Mouse (Mus musculus): ENCODE measurements around the gene Nhej1. TPM values are rescaled to one million over a fixed set of nuclear protein-coding genes. Genes with fewer than 3 reads are reported as not detected.

Nhej1 gene
- 8.3 and 10.0 TPM in 2 replicates for polyA plus RNA-seq (2015; fragmentation: Nextera tagmentation; extraction: Ambion mirVana)

DNA sequence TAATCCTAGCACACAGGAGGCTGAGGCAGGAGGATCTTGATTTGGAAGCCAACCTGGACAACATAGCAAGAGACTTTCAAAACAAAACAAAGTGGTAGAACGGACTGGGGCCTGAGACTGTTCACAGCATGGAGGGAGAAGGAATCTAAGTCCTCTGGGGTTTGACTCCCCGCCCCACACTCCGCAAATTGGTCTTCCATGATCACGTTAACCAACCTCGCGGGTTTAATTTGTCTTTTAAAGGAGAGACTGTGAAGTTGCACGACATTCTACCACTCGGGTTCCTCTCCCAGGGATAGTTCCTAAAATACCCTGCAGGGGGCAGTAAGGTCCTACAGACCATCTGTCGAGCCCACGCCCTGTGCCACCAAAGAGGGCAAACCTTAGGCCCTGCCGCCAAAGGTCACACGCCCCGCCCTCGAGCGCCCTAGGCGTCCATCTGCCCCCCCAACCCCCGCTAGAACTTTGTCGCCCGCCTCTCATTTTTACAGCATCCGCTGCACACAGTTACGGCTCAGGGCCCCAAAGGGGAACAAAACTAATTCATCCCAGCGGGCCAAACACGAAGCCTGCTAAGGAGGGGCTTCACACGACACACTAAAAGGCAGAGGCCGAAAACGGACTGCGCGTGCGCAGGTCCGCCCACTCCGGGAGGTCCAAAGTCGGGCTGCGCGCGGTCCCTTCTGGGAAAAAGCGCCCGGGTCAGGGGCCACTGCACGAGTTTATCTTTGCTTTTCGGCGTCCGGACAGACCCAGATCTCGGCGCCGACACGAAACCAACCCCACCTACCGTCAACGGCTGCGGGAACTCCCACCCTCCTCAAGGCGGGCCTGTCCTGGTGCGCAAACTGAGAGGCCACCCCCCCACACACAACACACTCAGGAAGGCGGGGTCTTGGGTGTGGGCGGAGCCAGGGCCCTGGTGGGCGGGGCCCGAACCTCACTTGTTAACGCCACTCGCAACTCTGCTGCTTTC is at the start of gene Nhej1:
Gene Nhej1 (minus strand): TSS at position 855 of the 976 bp plus-strand sequence.
- Histone ChIP-seq H3K9me3 (no peaks in the 10 kb centered on the region), H3K27me3 (peaks cover 5% of the 10 kb centered on the region; the same call in 1 of the 2 replicates), H3K9ac (peak within 1 kb of the TSS; percentile 62), H3K36me3 (no peaks in the 10 kb centered on the region), H3K27ac (peak within 1 kb of the TSS; percentile 90), H3K4me2 (peak within 1 kb of the TSS; percentile 52), H3K4me3 (peak within 1 kb of the TSS; percentile 50), H3K4me1 (replicated peaks) (peaks cover 9% of the 10 kb centered on the region)
- 1% methylated on average over 56 of the region's 56 CpGs for WGBS
- ATAC-seq (ENCODE audit: low FRiP score), result peak; percentile 96

DNA sequence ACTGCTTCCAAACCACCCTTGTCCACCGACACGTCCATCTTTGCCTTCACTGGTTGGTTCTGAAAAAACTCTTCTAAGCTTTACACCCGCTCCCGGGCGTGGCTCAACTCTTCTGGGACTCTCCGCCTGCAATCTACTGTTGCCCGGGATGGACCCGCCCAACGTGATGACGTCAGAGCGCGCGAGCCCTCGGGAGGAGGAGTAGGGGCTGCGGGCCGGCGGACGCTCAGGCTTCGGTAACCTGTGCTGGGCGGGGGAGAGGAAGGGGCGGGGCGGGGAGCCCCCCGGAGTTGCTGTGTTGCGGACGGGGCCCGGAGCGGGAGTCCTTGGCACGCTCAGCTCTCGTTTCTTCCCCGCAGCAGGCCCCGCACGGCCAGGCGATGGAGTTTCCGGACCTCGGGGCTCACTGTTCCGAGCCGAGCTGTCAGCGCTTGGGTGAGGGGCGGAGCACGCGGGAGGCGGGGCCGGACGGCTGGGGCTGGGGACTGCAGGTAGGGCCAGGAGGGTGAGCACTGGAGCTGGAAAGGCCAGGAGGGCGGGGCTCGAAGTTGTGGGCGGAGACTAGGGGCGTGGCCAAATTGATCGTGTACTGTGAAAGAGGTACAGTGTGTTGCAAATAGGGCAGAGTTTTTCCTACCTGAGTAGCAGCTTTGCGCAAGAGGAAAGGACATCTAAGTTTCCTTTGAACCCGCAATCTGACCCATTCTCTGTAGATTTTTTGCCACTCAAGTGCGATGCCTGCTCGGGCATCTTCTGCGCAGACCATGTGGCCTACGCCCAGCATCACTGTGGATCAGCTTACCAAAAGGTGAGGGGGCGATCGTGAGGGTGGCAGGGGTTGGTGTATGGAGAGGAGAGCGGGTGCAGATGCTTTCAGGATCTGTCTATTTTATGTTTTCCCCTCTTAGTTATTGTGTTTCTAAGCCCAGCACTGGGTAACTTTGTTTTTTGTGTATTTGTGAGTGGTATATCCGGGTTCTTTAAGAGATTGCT is 43.8 kb upstream of the Nhej1 start, which contains the start of gene Zfand2b:
Gene Zfand2b (plus strand): TSS at position 175 of the 993 bp plus-strand sequence.
- H3K4me2 ChIP-seq, result peak within 1 kb of the TSS; percentile 75
- H3K9ac ChIP-seq, result peak within 1 kb of the TSS; percentile 76
- no peaks in the 10 kb centered on the region for H3K27me3 ChIP-seq
- H3K27ac ChIP-seq, result peak within 1 kb of the TSS; percentile 94
- peaks cover 36% of the 10 kb centered on the region for H3K36me3 ChIP-seq
- WGBS, result under 1% methylated on average over 58 of the region's 59 CpGs
- ATAC-seq (ENCODE audit: low FRiP score), result peak; percentile 96
- H3K9me3 ChIP-seq, result no peaks in the 10 kb centered on the region
- peak within 1 kb of the TSS; percentile 72 for H3K4me3 ChIP-seq
- peaks cover 15% of the 10 kb centered on the region for H3K4me1 ChIP-seq (replicated peaks)

GRCm38 (mm10) chr1:75168093-75168471 is 43.1 kb upstream of the Nhej1 start:
- Histone ChIP-seq H3K36me3 (peaks cover 30% of the 10 kb centered on the region), H3K4me2 (peak overlapping the region; percentile 75), H3K9ac (peak overlapping the region; percentile 76; the same call in 1 of the 2 replicates), H3K27me3 (no peaks in the 10 kb centered on the region), H3K4me3 (peak overlapping the region; percentile 72), H3K9me3 (no peaks in the 10 kb centered on the region), H3K27ac (peak overlapping the region; percentile 56), H3K4me1 (replicated peaks) (peaks cover 15% of the 10 kb centered on the region)
- 8% methylated on average over 7 of the region's 7 CpGs for WGBS
- peak; percentile 53 for ATAC-seq (ENCODE audit: low FRiP score)

GRCm38 (mm10) chr1:75160256-75160617 is 35.2 kb upstream of the Nhej1 start:
- WGBS, result 84% methylated on average over 4 of the region's 4 CpGs
- Histone ChIP-seq H3K36me3 (no peaks in the 10 kb centered on the region), H3K9ac (no peak overlapping the region), H3K9me3 (no peaks in the 10 kb centered on the region), H3K4me2 (no peak overlapping the region), H3K27me3 (no peaks in the 10 kb centered on the region), H3K27ac (no peak overlapping the region), H3K4me1 (replicated peaks) (no peaks in the 10 kb centered on the region), H3K4me3 (no peak overlapping the region)
- ATAC-seq (ENCODE audit: low FRiP score), result no peak

DNA sequence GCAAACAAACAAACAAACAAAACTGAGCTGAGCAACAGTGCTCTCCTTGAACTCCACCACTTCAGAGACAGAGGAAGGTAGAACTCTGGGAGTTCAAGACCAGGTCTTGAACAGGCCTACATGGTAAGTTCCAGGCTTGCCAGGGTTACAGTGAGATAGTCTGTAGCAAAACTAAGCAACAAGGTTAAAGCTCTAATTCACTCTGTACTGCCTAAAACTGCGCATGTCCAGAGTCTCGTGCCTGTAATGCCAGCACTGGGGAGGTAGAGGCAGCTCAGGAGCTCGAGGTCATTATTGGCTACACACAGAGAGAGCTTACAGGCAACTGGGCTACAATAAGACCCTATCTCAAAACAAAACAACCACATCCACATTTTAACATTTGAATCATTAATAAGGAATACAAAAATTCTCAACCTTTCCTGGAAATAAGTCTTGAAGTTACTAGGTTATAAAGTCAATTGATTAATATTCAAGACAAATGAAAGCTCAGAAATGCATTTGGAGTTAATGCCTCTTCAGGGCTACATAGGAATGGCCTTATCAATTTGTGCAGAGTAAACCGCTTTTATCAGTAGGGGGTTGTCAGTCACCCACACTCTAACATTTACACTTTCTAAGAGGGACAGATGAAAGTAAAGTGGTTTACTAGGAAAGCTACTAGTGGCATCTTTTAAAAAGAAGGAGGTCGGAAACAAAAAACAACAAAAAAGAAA is 34.7 kb upstream of the Nhej1 start:
- no peaks in the 10 kb centered on the region for H3K9me3 ChIP-seq
- H3K9ac ChIP-seq, result no peak overlapping the region

GRCm38 (mm10) chr1:75158990-75159389 is 34.0 kb upstream of the Nhej1 start:
- H3K4me1 ChIP-seq (replicated peaks), result no peaks in the 10 kb centered on the region
- no peak overlapping the region for H3K4me3 ChIP-seq
- no peak overlapping the region for H3K4me2 ChIP-seq
- no peak for ATAC-seq (ENCODE audit: low FRiP score)
- H3K9ac ChIP-seq, result no peak overlapping the region
- H3K36me3 ChIP-seq, result no peaks in the 10 kb centered on the region
- no peak overlapping the region for H3K27ac ChIP-seq
- no peaks in the 10 kb centered on the region for H3K27me3 ChIP-seq
- no peaks in the 10 kb centered on the region for H3K9me3 ChIP-seq

More for the DNA sequence above, 34.7 kb upstream of the Nhej1 start:
- Histone ChIP-seq H3K4me3 (no peak overlapping the region), H3K27me3 (no peaks in the 10 kb centered on the region), H3K27ac (no peak overlapping the region), H3K4me1 (replicated peaks) (no peaks in the 10 kb centered on the region), H3K36me3 (no peaks in the 10 kb centered on the region), H3K4me2 (no peak overlapping the region)
- no peak for ATAC-seq (ENCODE audit: low FRiP score)
- 73% methylated on average over 5 of the region's 5 CpGs for WGBS

GRCm38 (mm10) chr1:75155837-75156236 is 30.8 kb upstream of the Nhej1 start:
- Histone ChIP-seq H3K4me1 (replicated peaks) (no peaks in the 10 kb centered on the region), H3K27me3 (no peaks in the 10 kb centered on the region), H3K9ac (no peak overlapping the region), H3K4me3 (no peak overlapping the region), H3K36me3 (no peaks in the 10 kb centered on the region), H3K4me2 (no peak overlapping the region), H3K27ac (no peak overlapping the region), H3K9me3 (no peaks in the 10 kb centered on the region)
- WGBS, result 71% methylated on average over 3 of the region's 3 CpGs
- ATAC-seq (ENCODE audit: low FRiP score), result no peak

GRCm38 (mm10) chr1:75148727-75149126 is 23.7 kb upstream of the Nhej1 start:
- no peak overlapping the region for H3K4me3 ChIP-seq
- WGBS, result 95% methylated on average over 4 of the region's 4 CpGs

DNA sequence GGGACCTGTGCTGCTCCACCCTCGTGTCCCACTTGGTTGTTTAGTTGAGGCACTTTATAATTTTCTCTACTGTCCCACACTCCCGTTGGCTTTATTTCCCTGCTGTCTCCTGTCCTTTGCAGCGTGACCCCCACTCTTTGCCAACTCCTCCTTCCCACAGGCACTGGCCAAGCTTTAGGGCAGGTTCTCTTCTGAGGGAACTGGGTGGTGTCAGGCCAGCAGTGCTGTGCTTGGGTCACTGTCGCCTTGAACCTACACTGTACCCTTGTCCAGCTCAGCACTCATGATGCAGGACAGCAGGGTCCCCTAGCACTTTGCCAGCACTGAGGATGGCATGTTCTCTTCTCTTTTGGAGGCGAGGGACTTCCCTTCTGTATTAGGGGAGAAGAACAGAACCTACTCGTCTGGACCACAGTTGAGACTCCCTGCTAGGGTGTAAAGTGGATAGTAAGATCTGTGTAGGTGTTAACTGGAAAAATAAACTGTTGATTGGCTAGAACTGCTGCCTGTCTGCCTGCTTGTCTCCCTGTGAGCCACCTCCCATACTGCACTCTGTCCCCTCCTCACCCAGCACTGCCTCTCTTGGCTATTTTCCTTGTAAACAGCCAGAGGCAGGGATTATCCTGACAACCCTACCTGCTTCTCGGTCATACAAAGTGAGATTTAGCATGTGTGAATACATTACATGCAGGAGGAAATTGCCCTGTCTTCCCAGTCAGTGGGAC is 22.6 kb upstream of the Nhej1 start:
- Histone ChIP-seq H3K4me2 (no peak overlapping the region), H3K36me3 (peaks cover 54% of the 10 kb centered on the region), H3K27me3 (no peaks in the 10 kb centered on the region), H3K4me1 (replicated peaks) (peaks cover 19% of the 10 kb centered on the region), H3K27ac (no peak overlapping the region), H3K9ac (no peak overlapping the region), H3K9me3 (no peaks in the 10 kb centered on the region), H3K4me3 (no peak overlapping the region)
- WGBS, result 88% methylated on average over 7 of the region's 7 CpGs
- no peak for ATAC-seq (ENCODE audit: low FRiP score)

More at GRCm38 (mm10) chr1:75148727-75149126, 23.7 kb upstream of the Nhej1 start:
- no peak overlapping the region for H3K4me2 ChIP-seq
- no peak overlapping the region for H3K27ac ChIP-seq
- H3K27me3 ChIP-seq, result no peaks in the 10 kb centered on the region
- H3K9ac ChIP-seq, result no peak overlapping the region
- no peaks in the 10 kb centered on the region for H3K9me3 ChIP-seq
- peaks cover 54% of the 10 kb centered on the region for H3K36me3 ChIP-seq
- ATAC-seq (ENCODE audit: low FRiP score), result no peak
- peaks cover 14% of the 10 kb centered on the region for H3K4me1 ChIP-seq (replicated peaks)

- ATAC-seq (ENCODE audit: low FRiP score), result no peak
- H3K27ac ChIP-seq, result no peak overlapping the region
- H3K4me3 ChIP-seq, result no peak overlapping the region
- no peak overlapping the region for H3K9ac ChIP-seq
- no peaks in the 10 kb centered on the region for H3K27me3 ChIP-seq
- no peak overlapping the region for H3K4me2 ChIP-seq
- 87% methylated on average over 3 of the region's 3 CpGs for WGBS
- peaks cover 35% of the 10 kb centered on the region for H3K4me1 ChIP-seq (replicated peaks)
- H3K36me3 ChIP-seq, result peaks cover 54% of the 10 kb centered on the region
- H3K9me3 ChIP-seq, result no peaks in the 10 kb centered on the region
These were observed 20.6 kb upstream of the Nhej1 start for GRCm38 (mm10) chr1:75145589-75145988.
